Mouse (Mus musculus): ENCODE data around the gene Dner.

Dner gene

DNA sequence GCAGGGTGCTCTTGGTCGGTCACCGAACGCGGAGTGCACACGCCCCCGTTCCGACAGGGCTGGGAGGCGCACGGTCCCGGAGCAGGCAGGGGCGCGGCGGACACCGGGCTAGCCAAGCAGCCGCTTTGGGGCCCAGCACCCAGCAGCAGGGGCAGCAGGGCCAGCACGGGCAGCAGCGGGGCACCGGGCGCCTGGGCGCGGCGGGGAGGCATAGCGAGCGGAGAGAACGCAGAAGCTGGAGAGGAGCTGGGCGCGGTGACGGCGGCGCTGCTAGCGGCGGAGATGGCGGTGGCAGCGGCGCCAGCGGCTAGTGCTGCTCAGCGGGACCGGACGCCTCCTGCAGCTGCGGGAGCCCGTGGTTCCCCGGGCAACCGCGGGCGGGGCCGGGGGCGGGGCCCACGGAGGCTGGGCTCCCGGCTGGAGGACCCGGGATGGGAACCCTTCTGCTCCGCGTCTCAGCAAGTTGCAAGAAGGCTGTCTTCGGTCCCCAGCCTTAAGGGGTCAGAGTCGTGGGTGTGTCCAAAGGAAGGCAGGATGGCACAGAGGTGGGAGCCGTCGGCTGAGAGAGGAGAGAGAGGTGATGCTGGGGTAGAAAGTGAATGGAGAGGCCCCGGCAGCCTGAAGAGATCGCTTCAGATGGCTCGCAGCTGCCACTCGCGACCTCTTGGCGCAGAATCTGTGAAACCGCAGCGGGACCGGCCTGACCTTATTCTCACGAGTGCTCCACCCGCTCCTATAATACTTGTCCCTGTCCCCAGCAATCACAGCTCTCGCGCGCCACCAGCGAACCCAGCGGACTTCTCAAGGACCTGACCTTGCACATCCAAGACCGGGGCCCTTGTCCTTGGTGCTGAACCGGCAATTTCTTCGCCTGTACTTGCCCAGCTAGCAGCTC, at the start of gene Dner:
Gene Dner (minus strand): TSS at position 705 of the 895 bp plus-strand sequence.
- DNase-seq (ENCODE audit: low read depth), result peak; percentile 33

DNA sequence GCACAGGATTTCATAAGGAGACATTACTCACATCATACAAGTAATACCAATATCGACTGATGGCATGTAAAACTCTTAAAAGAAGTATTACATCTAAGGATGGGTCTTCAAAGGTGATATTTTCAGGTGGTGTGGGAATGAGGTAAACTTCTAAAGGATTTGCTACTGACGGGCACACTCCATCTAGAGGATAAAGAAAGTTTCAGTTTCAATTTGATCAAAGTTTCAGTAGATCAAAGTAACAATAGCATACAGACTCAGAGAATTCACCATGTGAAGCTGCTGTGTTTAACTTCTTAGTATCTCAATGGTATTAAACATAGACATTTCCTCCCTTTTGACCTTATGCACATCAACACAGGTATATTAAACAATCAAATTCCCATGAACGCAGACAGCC, 46.1 kb upstream of the Dner start:
- DNase-seq (ENCODE audit: low read depth), result no peak

DNA sequence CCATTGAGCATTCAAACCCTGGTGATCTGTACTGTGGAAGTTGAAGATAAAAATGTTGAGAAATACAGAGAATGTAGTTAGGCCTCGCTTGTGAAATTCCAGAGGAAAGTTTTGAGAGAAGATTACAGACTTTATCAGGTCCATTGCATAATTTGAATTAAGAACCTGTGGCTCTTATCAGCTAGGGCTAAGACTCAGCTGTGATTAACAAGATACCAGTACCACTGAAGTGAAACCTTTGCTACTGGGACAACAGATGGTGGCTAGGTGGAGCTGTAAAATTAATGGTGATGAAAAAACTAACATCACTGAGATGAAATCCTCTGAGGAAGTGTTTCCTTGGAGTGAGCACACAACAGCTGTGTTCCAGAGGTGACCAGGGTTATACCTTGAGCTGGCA, 44.1 kb upstream of the Dner start:
- no peak for DNase-seq (ENCODE audit: low read depth)

DNA sequence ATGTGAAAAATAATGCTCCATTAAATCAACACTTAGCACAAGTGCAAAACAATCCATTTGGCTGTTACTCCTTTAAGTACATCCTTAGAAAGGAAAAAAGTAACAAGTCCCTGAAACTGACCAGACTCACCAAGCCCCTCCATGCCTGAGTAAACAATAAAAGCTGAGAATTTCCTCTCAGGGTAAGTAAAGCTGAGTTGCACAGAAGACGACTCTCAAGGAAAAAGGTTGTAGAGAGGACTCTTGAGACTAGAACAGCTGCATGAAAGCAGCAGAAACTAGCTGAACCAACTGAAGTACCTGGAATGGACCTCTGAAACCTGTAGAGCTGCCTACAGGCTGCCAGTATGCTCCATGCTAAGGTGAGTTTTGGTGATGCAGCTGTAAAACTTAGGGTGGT, 41.1 kb upstream of the Dner start:
- no peak for DNase-seq (ENCODE audit: low read depth)

DNA sequence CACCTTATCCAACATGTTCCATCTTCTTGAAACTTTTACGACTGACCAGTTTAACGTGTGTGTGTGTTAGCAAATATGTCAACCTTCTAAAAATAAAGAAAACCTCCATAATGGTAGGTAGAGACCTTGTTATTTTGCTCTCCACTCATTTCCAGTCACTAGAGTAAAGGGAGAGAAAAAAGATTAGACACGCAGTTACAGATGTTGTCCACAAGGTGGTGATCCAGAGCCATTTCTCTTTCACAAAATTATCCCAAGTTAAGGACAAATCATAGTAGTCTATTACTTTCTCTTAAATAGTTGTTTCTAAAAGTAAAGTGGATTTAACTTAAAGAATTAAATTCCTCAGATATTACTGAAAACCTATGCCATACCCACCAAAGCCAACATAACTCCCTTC, 37.8 kb upstream of the Dner start:
- peak; percentile 14 for DNase-seq (ENCODE audit: low read depth)

DNA sequence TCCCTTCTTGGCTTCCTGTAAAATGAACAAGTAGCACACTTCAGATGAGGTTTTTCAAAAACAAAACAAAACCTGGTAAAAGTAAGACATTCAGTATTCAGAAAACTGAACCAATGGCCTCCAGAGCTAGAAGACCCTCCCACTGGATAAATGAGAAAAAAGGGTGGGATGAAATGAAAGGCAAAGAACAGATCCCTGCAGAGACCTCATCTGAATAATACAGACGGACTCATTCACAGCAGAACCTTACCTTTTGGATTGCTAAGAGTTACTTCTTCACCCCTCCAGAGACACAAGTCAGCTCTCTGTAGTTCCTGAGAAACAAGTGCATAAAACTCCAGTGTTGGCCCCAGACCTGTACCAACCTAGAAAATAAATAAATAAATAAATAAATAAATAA, 35.7 kb upstream of the Dner start:
- no peak for DNase-seq (ENCODE audit: low read depth)

DNA sequence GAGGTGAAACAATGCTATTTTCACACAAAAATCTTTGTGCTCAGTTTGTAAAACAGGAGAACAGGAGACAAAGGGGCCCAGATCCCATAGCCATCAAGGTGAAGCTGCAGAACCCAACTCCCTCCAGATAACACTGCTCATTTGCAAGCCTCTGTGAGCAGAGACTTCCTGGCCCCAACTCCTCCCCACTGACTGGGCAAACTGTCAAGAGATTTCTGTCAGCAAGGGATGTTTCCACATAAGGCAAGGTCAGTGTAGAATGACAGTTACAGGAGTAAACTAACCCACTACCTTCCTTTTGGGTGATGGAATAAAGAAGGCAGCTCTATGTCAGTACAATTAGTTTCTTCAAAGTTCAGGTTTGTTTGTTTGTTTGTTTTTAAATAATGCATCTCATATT, 26.8 kb upstream of the Dner start:
- DNase-seq (ENCODE audit: low read depth), result no peak

DNA sequence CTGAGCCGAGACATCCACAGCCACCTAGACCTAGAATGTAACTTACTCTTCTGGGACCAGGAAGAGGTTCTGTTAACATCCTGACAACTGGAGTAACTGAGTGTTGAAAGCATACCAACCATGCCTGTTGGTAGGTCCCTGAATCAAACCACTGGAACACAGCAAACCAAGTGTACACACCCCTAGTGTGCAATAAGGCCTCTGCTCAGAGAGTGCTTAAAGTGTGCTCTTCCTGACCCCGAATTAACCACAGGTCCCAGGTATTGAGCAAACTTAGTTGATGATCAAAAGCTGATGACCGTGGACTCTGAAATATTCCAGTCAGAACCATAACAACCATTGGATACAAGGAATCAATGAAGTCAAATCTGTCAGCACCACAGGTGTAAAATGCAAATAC, 26.4 kb upstream of the Dner start:
- DNase-seq (ENCODE audit: low read depth), result no peak

DNA sequence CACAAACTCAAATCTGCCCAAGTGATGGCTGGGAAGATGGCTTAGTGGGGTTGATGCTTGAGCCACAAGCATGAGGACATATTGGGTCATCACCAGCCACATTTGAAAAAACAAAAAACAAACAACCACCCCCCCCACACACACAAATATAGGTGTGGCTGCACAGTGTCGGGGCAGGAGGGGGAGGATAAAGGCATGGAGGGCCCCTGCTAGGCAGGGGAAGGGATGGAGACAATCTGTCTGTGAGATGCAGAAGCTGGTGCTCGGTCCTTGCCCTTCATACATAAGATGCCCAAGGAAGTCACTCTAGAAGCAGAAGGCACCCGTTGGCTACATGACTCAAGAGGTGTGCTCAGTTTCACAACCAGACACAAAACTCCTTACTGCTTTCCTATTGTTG, 25.9 kb upstream of the Dner start:
- DNase-seq (ENCODE audit: low read depth), result no peak

DNA sequence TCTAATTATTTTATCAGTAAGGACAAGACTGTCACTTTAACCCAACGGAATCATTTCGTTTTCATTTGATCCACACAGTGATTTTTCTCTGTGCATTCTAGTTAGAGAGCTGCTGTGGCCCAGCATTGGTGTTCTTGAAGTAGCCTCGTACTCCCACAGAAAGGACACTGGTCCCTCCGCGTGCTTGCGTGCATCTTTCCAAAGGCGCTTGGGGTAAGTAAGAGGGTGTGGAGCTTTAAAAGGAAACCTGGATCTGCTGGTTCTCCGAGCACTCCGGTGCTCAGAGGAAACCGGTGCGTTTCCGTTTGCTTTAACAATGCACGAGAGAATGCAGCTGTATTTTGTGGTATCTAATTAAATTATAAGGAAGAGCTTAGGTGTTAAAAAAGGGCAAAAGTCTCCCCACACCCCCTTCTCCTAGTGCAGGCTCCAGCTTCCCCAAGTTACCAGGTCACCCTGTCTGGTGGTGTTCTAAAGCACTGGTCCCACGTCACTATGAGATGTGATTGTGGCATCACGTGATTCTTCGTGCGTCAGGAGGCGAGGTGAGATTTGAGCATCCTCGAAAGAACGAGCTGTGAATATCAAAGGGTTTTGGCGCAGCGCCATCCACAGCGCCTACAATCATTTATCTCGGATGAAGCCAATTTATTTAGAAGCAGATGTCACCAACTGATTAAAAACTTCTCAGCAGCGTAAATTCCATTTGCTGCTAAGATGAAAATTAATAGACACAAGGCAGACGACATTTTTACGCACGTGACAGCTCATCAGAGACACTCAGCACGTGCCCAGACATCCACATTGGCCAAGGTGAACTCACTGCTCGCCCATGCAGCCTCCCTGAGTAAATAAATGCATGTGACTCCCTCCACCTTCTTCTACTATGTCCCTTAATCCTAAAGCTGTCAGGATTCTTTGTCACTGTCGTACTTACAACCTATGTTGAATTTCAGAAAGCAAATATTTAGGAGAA, 14.1 kb upstream of the Dner start:
- DNase-seq (ENCODE audit: low read depth), result no peak

DNA sequence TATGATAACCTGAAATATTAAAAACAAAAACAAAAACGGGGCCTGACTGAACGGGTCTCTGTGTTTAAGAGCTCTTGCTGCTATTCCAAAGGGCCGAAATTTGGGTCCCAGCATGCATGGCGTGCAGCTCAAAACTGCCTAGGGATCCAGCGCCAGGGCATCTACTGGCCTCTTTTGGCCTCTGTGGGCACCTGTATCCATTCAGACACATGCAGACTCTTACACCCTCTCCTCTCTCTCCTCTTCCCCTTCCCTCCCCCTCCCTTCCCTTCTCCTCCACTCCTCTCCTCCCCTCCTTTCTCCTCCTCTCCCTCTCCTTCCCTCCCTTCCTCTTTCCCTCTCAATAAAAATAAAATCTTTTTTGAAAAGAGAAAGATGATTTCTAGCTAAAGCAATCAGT, 13.4 kb upstream of the Dner start:
- DNase-seq (ENCODE audit: low read depth), result no peak

DNA sequence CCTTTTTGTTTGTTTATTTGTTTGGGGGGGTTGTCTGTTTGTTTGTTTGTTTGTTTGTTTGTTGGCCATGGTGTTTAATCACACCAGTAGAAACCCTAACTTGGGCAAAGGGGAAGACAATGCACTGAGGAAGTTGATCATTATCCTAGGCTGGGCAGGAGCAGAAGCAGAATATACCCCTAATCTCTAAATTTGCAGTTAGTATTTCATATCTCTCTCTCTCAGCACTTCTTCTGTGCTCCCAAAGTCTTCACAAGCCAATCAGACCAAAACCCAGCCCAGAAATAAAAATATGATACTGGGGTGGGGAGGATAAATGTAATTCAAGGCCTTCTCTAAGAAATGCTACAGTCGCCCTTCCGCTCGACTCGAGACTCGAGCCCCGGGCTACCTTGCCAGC, 4.2 kb upstream of the Dner start:
- no peak for DNase-seq (ENCODE audit: low read depth)

DNA sequence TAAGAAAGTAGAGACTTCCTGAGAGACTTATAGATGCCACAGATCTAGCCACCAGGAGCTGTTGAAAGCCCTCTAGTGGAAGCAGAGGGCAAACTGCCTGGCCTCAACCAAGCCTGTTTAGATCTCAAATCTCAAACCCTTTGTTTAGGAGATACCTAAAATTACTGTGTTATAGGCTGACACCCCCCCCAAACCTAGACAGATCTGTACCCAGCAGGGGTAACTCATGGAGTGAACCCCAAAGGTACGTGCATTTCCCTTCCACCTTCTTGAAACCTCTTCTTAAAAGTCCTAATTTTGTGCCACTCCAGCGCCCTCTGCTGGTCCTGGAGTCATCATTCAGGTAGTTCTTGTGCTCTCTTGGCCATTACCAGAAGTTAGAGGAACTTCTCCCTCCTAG, 1.1 kb upstream of the Dner start:
- no peak for DNase-seq (ENCODE audit: low read depth)

DNA sequence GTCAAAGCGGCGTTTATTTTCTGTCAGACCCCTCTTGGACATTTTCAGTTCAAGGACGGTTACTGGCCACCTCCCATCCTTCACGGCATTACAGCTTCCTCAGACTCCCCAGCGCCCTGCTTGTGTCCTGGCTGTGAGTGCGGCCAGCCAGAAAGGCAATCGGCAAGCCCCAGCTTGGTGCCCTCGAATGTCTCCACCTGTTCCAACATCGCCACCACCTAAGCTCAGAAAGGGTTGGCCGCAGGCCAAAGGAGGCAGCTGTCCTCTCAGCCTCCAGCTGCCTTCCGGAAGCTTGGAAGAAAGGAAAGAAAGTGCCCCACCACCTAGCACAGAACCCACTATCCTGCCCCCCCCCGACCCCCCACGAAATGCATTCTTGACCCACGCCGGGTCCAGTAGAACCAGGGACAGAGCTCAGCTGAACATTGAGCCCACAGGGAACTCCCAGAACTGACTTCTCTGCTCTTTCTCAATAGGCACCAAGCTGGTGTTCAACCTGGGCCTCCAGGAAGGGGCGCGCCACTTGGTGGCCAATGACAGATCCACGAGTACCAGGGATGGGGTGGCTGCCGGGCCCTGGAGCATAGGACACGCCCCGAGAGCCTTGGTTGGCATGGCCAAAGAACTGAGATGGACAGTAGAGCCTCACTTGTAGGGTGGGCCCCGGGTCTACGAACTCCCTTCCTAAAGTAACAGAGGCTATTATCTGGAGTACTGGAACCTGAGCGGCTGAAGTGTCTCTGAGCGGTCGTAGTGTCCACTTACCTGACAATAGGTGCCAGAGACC, 1.1 kb downstream of the Dner start:
- DNase-seq (ENCODE audit: low read depth), result no peak

DNA sequence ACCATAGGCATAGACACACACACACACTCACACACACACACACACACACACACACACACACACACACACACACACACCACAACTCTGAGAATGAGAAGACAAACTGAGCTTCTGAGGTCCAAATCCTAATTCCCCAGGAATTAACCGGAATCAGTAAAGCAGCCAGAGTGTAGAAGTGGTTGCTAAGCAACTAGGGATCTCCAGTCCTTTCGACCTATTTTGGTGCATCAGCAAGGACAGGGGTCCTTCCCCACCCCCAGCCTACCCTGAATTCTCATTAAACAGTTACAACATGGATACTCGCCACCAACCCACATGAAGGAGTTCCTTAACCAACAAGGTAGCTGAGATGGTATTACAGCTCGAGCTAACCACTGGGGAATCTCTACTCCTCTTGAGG, 18.1 kb downstream of the Dner start:
- DNase-seq (ENCODE audit: low read depth), result no peak

DNA sequence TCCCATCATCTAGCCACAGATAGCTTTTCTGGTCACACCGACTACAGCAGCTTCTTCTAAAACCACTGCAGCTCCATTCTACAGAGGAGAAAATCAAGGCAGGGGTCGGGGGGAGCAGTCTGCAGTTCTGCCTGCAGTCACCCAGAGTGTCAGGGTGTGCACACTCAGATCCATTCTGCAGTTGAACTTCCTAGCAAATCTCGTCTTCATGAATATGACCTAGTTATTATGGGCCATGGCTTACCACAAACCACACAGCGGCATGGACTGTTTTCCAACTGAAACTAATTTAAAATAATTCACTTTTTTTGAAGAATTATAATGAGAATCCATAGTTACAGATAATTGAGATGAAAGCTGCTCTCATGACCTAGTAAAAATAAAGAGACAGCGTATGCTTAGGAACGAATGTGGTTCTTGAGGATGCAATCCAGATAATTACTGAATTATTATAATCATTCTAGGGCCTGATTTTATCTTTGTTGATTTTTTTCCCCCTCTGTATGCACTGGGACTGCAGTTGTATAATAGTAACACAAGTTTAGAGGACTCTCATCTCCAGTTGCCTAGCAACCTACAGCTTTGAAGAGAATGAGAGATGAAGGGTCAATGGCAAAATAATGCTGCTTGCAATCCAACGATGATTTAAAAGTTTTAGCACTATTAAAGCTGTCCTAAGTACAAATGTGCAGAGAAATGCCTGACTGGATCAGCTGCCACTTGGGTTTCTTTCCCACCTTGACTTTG, 27.7 kb downstream of the Dner start:
- no peak for DNase-seq (ENCODE audit: low read depth)

DNA sequence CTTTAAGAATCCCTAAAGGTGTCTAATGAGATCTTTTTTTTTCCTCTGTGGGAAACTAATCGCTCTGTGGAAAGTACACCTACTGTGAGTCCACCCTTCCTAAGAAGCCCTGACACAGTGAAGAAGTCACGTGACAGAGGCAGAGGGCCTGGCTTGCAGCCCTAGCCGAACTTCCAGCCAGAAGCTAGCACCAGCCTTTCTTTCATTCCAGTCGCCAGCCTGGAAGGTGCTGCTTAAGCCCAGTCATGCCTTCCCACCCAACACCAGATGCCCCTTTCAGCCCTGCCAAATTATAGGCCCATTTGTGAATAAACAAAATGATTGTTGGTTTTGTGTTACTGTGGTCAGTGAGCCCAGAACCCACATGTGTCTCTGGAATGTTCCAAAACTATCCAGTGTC, 28.4 kb downstream of the Dner start:
- no peak for DNase-seq (ENCODE audit: low read depth)

DNA sequence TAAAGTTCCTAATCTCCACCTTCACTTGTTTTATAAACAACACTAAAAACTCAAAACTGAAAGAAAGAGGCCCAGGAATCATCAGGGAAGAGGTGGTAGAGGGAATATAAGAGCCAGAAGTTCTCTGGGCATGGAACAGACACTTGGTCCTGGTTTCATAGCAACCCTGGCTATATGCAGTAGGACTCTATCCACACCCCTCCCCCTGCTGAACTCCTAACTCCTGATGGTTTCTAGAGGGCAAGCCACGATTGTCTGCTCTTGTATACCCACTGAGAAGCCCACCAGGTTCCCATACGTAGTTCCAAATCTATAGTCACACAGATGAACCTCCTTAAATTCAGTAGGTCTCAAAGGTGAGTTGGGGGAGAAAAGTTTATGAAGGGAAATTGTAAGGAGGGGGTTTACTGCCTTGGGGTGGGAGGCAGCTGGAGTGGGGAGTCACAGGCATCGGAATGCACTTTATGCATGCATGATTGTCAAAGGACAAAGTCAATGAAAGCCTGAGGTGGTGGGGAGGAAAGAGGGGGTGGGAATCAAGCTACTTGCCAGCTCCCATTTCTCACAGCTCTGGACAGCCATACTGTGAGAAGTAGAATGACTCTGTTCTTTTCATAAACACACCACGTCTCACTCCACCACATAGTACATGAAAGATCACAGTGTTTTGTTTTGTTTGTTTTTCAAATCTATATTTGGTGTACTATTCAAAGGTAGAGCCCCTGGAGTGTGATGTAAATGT, 31.5 kb downstream of the Dner start:
- DNase-seq (ENCODE audit: low read depth), result no peak

DNA sequence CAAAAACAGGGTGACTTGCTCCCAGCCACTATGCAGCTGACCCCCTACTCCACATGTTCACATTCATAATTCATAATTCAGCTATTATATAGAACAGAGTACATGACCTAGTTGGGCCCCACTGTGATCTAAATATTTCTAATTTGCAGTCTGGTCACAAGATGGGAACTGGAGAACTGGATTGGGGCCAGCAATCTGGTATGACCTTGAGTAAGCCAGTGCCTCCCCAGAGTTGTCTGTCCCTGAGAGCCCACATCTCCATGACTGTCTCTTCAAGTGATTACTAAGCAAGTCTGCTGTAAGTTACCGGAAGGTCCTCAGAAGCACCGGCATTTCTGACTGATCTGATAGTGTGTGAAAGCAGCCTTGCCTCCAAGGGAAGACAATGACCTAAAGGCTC, 49.2 kb downstream of the Dner start:
- DNase-seq (ENCODE audit: low read depth), result no peak

DNA sequence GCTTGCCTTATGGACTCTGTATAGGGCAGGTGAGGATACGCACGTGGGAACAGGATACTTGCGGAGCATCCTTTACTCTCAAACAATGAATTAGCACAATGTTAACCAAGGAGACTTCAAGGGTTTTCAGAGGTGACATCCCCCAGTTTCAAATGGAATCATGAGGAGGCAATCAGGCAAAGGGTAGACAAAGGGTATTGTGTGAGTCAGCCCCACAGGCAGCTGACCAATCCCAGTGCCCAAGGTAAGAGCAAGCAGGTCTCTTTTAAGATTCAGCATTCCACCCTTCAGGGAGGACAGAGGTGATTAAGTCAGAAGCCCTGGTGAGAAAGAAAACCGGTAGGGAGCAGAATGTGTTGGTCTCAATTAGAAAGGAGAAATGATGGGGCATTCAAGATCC, 55.6 kb downstream of the Dner start:
- DNase-seq (ENCODE audit: low read depth), result no peak

DNA sequence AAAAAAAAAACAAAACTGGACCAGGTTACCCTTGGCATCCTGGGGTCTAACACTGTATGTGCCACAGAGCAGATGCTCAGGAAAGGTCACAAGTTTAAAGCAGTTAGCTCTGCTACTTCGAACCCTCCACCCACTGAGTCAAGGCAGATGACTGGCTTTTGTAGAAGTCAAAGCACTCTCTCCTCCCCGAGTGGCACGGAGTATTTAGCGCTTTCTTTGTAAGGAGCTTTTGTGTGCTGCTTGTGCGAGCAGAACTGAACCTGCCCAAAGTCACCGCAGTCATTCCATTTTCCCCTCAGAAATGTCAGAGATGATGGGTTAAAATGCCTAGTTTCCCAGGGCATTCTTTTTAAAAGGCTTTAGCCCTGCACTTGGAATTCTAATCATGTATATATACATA, 59.1 kb downstream of the Dner start:
- DNase-seq (ENCODE audit: low read depth), result no peak
